Mouse (Mus musculus) cerebellum, adult 9-11 months (tissue): Measurements from ENCODE around the gene Hsd17b3.

Experiments used
- DNase-seq: peaks from one replicate; pipeline ENCODE4 v3.0.0; 2022

The Hsd17b3 gene

DNA sequence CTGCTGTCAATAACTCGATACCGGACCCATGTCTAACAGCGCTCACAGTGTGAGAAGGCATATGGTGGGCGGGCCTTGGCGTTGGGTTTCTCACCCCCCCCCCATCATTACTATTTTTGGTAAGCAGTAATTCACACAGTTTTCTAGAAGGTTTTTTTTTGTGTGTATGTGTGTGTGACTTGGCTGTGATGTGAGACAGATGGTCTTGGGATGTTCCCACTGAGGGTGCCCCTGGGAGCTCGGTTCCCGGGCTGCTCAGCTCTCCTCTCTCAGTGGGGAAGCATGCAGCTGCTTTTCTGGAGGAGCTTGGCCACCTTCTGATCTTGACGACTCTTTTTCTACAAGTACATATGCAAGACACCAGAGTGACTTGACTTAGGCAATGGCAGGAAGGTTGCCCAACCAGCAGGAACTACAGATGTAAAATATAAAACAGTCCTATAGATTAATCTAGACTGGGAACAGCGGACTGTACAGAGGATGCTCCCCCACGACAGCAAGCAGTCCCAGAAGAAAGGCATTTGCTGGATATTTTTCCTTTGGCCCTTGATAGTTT, 70.4 kb downstream of the Hsd17b3 start:
- no peak for DNase-seq

DNA sequence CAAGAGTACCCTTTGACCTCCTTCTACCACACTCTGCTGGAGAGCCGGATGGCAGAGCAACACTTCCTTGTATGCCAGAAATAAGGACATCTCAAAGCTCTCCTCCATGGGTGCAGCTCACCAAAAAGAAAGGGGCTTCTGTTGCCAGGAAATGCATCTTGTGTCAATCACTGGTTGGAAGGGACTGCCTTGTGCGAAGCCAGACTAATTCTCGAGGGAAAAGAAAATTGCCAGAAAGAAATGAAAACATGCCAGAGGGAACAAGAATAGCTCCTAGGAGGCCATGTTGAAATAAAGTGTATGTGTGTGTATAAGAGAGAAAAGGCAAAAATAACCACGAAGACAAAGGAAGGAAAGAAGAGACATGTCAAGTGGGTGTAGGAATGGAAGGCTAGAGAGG, 73.0 kb downstream of the Hsd17b3 start:
- no peak for DNase-seq

DNA sequence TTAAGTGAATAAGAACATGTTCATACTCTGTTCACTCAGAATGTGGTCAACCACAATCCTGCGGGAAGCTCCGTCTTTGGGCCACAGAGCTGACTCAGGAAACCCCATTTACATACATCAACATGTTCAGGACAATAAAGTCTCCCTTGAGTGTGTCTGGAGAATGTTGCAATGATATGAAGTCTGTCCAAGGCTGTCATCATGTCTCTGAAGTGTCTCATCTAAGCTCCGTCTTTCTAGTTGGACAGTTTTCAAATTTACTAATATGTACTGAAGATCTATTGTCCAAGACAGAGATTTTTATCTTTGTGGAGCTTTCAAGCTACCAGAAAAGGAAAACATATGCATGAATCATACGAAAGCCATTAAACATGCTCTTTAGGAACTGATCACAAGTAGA, 77.9 kb downstream of the Hsd17b3 start:
- DNase-seq: no peak
